Mouse (Mus musculus): Measurements from ENCODE around the gene Ifna15. TPM values are rescaled to one million over a fixed set of nuclear protein-coding genes. Genes with fewer than 3 reads are reported as not detected.

The Ifna15 gene
- total and polyA plus RNA-seq, 3 experiments = not detected

DNA sequence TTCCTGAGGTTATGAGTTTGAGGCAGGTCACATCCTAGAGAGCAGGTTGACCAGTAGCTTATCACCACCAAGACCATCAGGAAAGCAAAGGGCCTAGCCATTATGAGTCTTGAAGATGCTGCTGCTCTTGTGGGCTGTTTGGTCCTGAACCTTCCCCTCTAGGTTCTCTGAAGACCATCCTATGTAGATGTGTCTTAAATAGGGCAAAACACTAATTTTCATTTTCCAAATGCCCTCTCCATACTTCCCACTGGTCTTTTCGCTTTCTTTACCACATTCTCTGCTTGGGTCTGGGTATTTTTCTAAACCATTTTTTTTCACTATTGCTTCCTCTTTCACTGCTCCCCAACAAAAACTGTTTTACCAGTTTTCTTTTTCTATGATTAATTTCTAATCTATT, 34.2 kb upstream of the Ifna15 start, which contains the start of gene Ifna9:
TSS of gene Ifna9 (minus strand) at position 101 of the 400 bp plus-strand sequence.
- Histone ChIP-seq H3K9ac (ENCODE audit: insufficient read depth, low read depth) (no peak within 1 kb of the TSS), H3K36me3 (replicated peaks in 1 of 2; ENCODE audit: control insufficient read depth in 1 of 2, insufficient read depth in 1 of 2, low read length in 1 of 2) (no peaks in the 10 kb centered on the region), H3K79me2 (replicated peaks; ENCODE audit: control insufficient read depth, extremely low read depth, insufficient read depth, poor library complexity, severe bottlenecking) (no peaks in the 10 kb centered on the region), H3K9me3 (replicated peaks; ENCODE audit: low read length) (no peaks in the 10 kb centered on the region), H3K4me2 (ENCODE audit: insufficient read depth, low read depth, poor library complexity, severe bottlenecking) (no peak within 1 kb of the TSS), H3K4me3 (replicated peaks in 1 of 3; ENCODE audit: low read depth in 2 of 3, low read length in 2 of 3, poor library complexity in 1 of 3) (no peak within 1 kb of the TSS), H3K27ac (ENCODE audit: insufficient read depth, low read depth) (no peak within 1 kb of the TSS), H3K27me3 (replicated peaks) (peaks cover 6% of the 10 kb centered on the region), H3K4me1 (ENCODE audit: control insufficient read depth in 1 of 2, insufficient read depth in 2 of 2) (no peaks in the 10 kb centered on the region)
- TF ChIP-seq MYC (IDR thresholded peaks at IDR 0.05; ENCODE audit: low read depth, low read length) (no peak), JUN (IDR thresholded peaks at IDR 0.05; ENCODE audit: insufficient read depth, low read depth, low read length) (no peak), EP300 (IDR thresholded peaks at IDR 0.05; ENCODE audit: low read length) (no peak), POLR2AphosphoS2 (IDR thresholded peaks at IDR 0.05; ENCODE audit: low read depth, low read length) (no peak), RAD21 (IDR thresholded peaks at IDR 0.05; ENCODE audit: low read depth, low read length) (no peak), HCFC1 (IDR thresholded peaks at IDR 0.05; ENCODE audit: low read depth, low read length) (no peak), TCF12 (IDR thresholded peaks at IDR 0.05; ENCODE audit: low read depth, low read length) (no peak), ZC3H11A (IDR thresholded peaks at IDR 0.05; ENCODE audit: low read depth, low read length) (no peak), PAX5 (IDR thresholded peaks at IDR 0.05; ENCODE audit: low read length) (no peak), KAT2A (IDR thresholded peaks at IDR 0.05; ENCODE audit: insufficient replicate concordance, low read length) (no peak), SMC3 (IDR thresholded peaks at IDR 0.05; ENCODE audit: low read depth, low read length) (no peak), MXI1 (IDR thresholded peaks at IDR 0.05; ENCODE audit: low read depth, low read length) (no peak), ZMIZ1 (IDR thresholded peaks at IDR 0.05; ENCODE audit: low read depth, low read length) (no peak)
- dilution Hi-C loops (cut with MboI; ENCODE audit: extremely low pct_ligation_motif_present, extremely low pct_unique_long_range_greater_than_20kb, low sequenced_read_pairs) = no loop called here
- DNase-seq (ENCODE audit: extremely low read depth) = no peak
- in situ Hi-C loops (cut with MboI; ENCODE audit: low pct_ligation_motif_present, low pct_unique_long_range_greater_than_20kb, low sequenced_read_pairs) = no loop called here

DNA sequence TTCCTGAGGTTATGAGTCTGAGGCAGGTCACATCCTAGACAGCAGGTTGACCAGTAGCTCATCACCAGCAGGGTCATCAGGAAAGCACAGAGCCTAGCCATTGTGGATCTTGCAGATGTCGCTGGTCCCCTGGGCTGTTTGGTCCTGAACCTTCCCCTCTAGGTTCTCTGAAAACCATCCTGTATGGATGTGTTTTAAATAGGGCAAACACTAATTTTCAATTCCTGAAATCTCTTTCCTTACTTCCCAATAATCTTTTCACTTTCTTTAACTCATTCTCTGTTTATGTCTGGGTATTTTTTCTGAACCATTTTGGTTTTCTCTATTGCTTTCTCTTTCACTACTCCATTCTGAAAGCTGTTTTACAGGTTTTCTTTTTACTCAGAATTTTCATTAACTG, 13.7 kb upstream of the Ifna15 start, which contains the start of gene Ifna14:
TSS of gene Ifna14 (minus strand) at position 101 of the 400 bp plus-strand sequence.
- Histone ChIP-seq H3K36me3 (replicated peaks in 1 of 2; ENCODE audit: control insufficient read depth in 1 of 2, insufficient read depth in 1 of 2, low read length in 1 of 2) (no peaks in the 10 kb centered on the region), H3K4me3 (replicated peaks in 1 of 3; ENCODE audit: low read depth in 2 of 3, low read length in 2 of 3, poor library complexity in 1 of 3) (no peak within 1 kb of the TSS), H3K4me1 (ENCODE audit: control insufficient read depth in 1 of 2, insufficient read depth in 2 of 2) (no peaks in the 10 kb centered on the region), H3K9ac (ENCODE audit: insufficient read depth, low read depth) (no peak within 1 kb of the TSS), H3K27ac (ENCODE audit: insufficient read depth, low read depth) (no peak within 1 kb of the TSS), H3K4me2 (ENCODE audit: insufficient read depth, low read depth, poor library complexity, severe bottlenecking) (no peak within 1 kb of the TSS), H3K27me3 (replicated peaks) (no peaks in the 10 kb centered on the region), H3K9me3 (replicated peaks; ENCODE audit: low read length) (no peaks in the 10 kb centered on the region), H3K79me2 (replicated peaks; ENCODE audit: control insufficient read depth, extremely low read depth, insufficient read depth, poor library complexity, severe bottlenecking) (no peaks in the 10 kb centered on the region)
- in situ Hi-C loops (cut with MboI; ENCODE audit: low pct_ligation_motif_present, low pct_unique_long_range_greater_than_20kb, low sequenced_read_pairs) = no loop called here
- dilution Hi-C loops (cut with MboI; ENCODE audit: extremely low pct_ligation_motif_present, extremely low pct_unique_long_range_greater_than_20kb, low sequenced_read_pairs) = no loop called here
- DNase-seq (ENCODE audit: extremely low read depth) = no peak
- TF ChIP-seq KAT2A (IDR thresholded peaks at IDR 0.05; ENCODE audit: insufficient replicate concordance, low read length) = no peak
- TF ChIP-seq TBP (conservative IDR thresholded peaks at IDR 0.05; ENCODE audit: low read depth, low read length) = no peak
- TF ChIP-seq PAX5 (IDR thresholded peaks at IDR 0.05; ENCODE audit: low read length) = no peak
- TF ChIP-seq NELFE (IDR thresholded peaks at IDR 0.05; ENCODE audit: low read depth, low read length) = no peak
- TF ChIP-seq POLR2AphosphoS2 (IDR thresholded peaks at IDR 0.05; ENCODE audit: low read depth, low read length) = no peak
- TF ChIP-seq ZKSCAN1 (IDR thresholded peaks at IDR 0.05; ENCODE audit: borderline replicate concordance, low read depth, low read length) = no peak
- no peak for TF ChIP-seq CHD2 (IDR thresholded peaks at IDR 0.05; ENCODE audit: low read length)
- no peak for TF ChIP-seq ZMIZ1 (IDR thresholded peaks at IDR 0.05; ENCODE audit: low read depth, low read length)
- no peak for TF ChIP-seq CHD1 (IDR thresholded peaks at IDR 0.05; ENCODE audit: low read depth, low read length)
- no peak for TF ChIP-seq HCFC1 (IDR thresholded peaks at IDR 0.05; ENCODE audit: low read depth, low read length)
- no peak for TF ChIP-seq POLR2A (IDR thresholded peaks at IDR 0.05; ENCODE audit: low read depth, low read length)
- TF ChIP-seq MYC (IDR thresholded peaks at IDR 0.05; ENCODE audit: low read depth, low read length) = no peak
- no peak for TF ChIP-seq MAZ (IDR thresholded peaks at IDR 0.05; ENCODE audit: low read depth, low read length)
- no peak for TF ChIP-seq RAD21 (IDR thresholded peaks at IDR 0.05; ENCODE audit: low read depth, low read length)
- no peak for TF ChIP-seq ZC3H11A (IDR thresholded peaks at IDR 0.05; ENCODE audit: low read depth, low read length)
- no peak for TF ChIP-seq SMC3 (IDR thresholded peaks at IDR 0.05; ENCODE audit: low read depth, low read length)

Data from CH12.LX (cell line).